In genomic region chr16:50519610-50520009, GRCm38 (mm10) we compare ENCODE assay signal across 22 mouse cellular contexts.
DNase-seq lines count a peak whose midpoint lies in the region; ATAC-seq and TF ChIP-seq lines count a peak whose summit lies in the region.
"Had no signal": no experiment of that assay in that cellular context is flagged by ENCODE, and none has a peak within 500 bp of the region (broad histone marks: within the 10 kb centered on the region; RNA-seq: fewer than 3 reads in every experiment).

No protein-coding gene starts in this region.

- 50% methylated on average over 10 of the region's 10 CpGs for WGBS in intestine, postnatal 0 days
- 62% methylated on average over 10 of the region's 10 CpGs for WGBS in intestine, embryonic 15.5 days
- 32% methylated on average over 10 of the region's 10 CpGs for WGBS in stomach, embryonic 16.5 days
- WGBS in forebrain, postnatal 0 days, result 89% methylated on average over 10 of the region's 10 CpGs
- WGBS in midbrain, postnatal 0 days, result 84% methylated on average over 10 of the region's 10 CpGs

- no peak overlapping the region for H3K9ac ChIP-seq in intestine, postnatal 0 days (ENCODE audit: low read depth, low read length)
- H3K9ac ChIP-seq in intestine, embryonic 15.5 days, result no peak overlapping the region
- no peak overlapping the region for H3K9ac ChIP-seq in stomach, embryonic 16.5 days (ENCODE audit: low read length)
- H3K9ac ChIP-seq in forebrain, postnatal 0 days, result no peak overlapping the region
- H3K9ac ChIP-seq in midbrain, postnatal 0 days (replicated peaks; ENCODE audit: low read length, poor library complexity, severe bottlenecking), result no peak overlapping the region
- H3K9ac ChIP-seq: forebrain, embryonic 13.5 days; hindbrain, embryonic 13.5 days; liver, embryonic 15.5 days; midbrain, embryonic 13.5 days had no signal

- no peaks in the 10 kb centered on the region for H3K27me3 ChIP-seq in intestine, postnatal 0 days (replicated peaks; ENCODE audit: control insufficient read depth, insufficient read depth, low read length)
- no peaks in the 10 kb centered on the region for H3K27me3 ChIP-seq in intestine, embryonic 15.5 days (replicated peaks)
- no peaks in the 10 kb centered on the region; the same call in 1 of the 2 replicates for H3K27me3 ChIP-seq in stomach, embryonic 16.5 days (ENCODE audit: control insufficient read depth, insufficient read depth, low read length)
- H3K27me3 ChIP-seq in forebrain, postnatal 0 days (ENCODE audit: insufficient read depth, low read length), result no peaks in the 10 kb centered on the region
- no peaks in the 10 kb centered on the region for H3K27me3 ChIP-seq in midbrain, postnatal 0 days (ENCODE audit: insufficient read depth, low read length)
- H3K27me3 ChIP-seq: forebrain, embryonic 13.5 days; hindbrain, embryonic 13.5 days; liver, embryonic 15.5 days; midbrain, embryonic 13.5 days had no signal

- H3K4me2 ChIP-seq in intestine, postnatal 0 days (replicated peaks; ENCODE audit: low read depth), result 0 out of 2 replicates have a peak overlapping the region, but pooled peaks have one; percentile 17
- no peak overlapping the region for H3K4me2 ChIP-seq in intestine, embryonic 15.5 days (replicated peaks)
- peak overlapping the region; percentile 3; the same call in 1 of the 2 replicates for H3K4me2 ChIP-seq in stomach, embryonic 16.5 days (ENCODE audit: low read depth, low read length)
- no peak overlapping the region for H3K4me2 ChIP-seq in forebrain, postnatal 0 days (ENCODE audit: low read depth)
- H3K4me2 ChIP-seq in midbrain, postnatal 0 days (ENCODE audit: low read depth, low read length, poor library complexity, severe bottlenecking), result no peak overlapping the region
- H3K4me2 ChIP-seq: forebrain, embryonic 13.5 days; hindbrain, embryonic 13.5 days; liver, embryonic 15.5 days; midbrain, embryonic 13.5 days had no signal

- H3K27ac ChIP-seq in intestine, postnatal 0 days (ENCODE audit: low read depth, low read length), result no peak overlapping the region
- H3K27ac ChIP-seq in intestine, embryonic 15.5 days, result no peak overlapping the region
- H3K27ac ChIP-seq in stomach, embryonic 16.5 days (ENCODE audit: low read length), result no peak overlapping the region
- no peak overlapping the region for H3K27ac ChIP-seq in forebrain, postnatal 0 days (ENCODE audit: low read depth, low read length)
- H3K27ac ChIP-seq in midbrain, postnatal 0 days (ENCODE audit: low read depth, low read length), result no peak overlapping the region
- H3K27ac ChIP-seq: forebrain, embryonic 13.5 days; hindbrain, embryonic 13.5 days; liver, embryonic 15.5 days; midbrain, embryonic 13.5 days had no signal

- TF ChIP-seq CTCF in intestine, postnatal 0 days (IDR thresholded peaks at IDR 0.05; ENCODE audit: low read depth), result no peak
- TF ChIP-seq CTCF in forebrain, postnatal 0 days (IDR thresholded peaks at IDR 0.05; ENCODE audit: low read depth), result no peak
- no peak for TF ChIP-seq CTCF in midbrain, postnatal 0 days (IDR thresholded peaks at IDR 0.05)

- H3K4me3 ChIP-seq in intestine, postnatal 0 days (ENCODE audit: low read depth, low read length), result no peak overlapping the region
- H3K4me3 ChIP-seq in intestine, embryonic 15.5 days (replicated peaks), result no peak overlapping the region
- H3K4me3 ChIP-seq in stomach, embryonic 16.5 days (replicated peaks; ENCODE audit: low read length), result no peak overlapping the region
- H3K4me3 ChIP-seq in forebrain, postnatal 0 days (ENCODE audit: low read depth, low read length), result no peak overlapping the region
- H3K4me3 ChIP-seq in midbrain, postnatal 0 days (ENCODE audit: low read depth, low read length), result no peak overlapping the region
- H3K4me3 ChIP-seq: forebrain, embryonic 13.5 days; hindbrain, embryonic 13.5 days; liver, embryonic 15.5 days; midbrain, embryonic 13.5 days had no signal

- H3K4me1 ChIP-seq in intestine, postnatal 0 days (replicated peaks; ENCODE audit: control insufficient read depth, insufficient read depth, low read length), result no peaks in the 10 kb centered on the region
- no peaks in the 10 kb centered on the region for H3K4me1 ChIP-seq in intestine, embryonic 15.5 days (replicated peaks)
- H3K4me1 ChIP-seq in stomach, embryonic 16.5 days (ENCODE audit: control insufficient read depth, insufficient read depth, low read length), result no peaks in the 10 kb centered on the region
- H3K4me1 ChIP-seq in forebrain, postnatal 0 days (ENCODE audit: insufficient read depth), result no peaks in the 10 kb centered on the region
- H3K4me1 ChIP-seq in midbrain, postnatal 0 days (ENCODE audit: insufficient read depth, low read length), result no peaks in the 10 kb centered on the region
- H3K4me1 ChIP-seq: hindbrain, embryonic 13.5 days; liver, embryonic 15.5 days; midbrain, embryonic 13.5 days had no signal

- no peaks in the 10 kb centered on the region for H3K9me3 ChIP-seq in intestine, postnatal 0 days (ENCODE audit: control insufficient read depth)
- H3K9me3 ChIP-seq in intestine, embryonic 15.5 days, result no peaks in the 10 kb centered on the region
- no peaks in the 10 kb centered on the region for H3K9me3 ChIP-seq in stomach, embryonic 16.5 days (replicated peaks; ENCODE audit: control insufficient read depth, low read length)
- H3K9me3 ChIP-seq in forebrain, postnatal 0 days (ENCODE audit: low read length), result no peaks in the 10 kb centered on the region
- H3K9me3 ChIP-seq in midbrain, postnatal 0 days (ENCODE audit: low read length), result no peaks in the 10 kb centered on the region
- H3K9me3 ChIP-seq: forebrain, embryonic 13.5 days; hindbrain, embryonic 13.5 days; liver, embryonic 15.5 days; midbrain, embryonic 13.5 days had no signal

- peak; percentile 25 for DNase-seq in retina, embryonic 14.5 days (ENCODE audit: low spot score)
- DNase-seq in retina, postnatal 1 day, result no peak
- no peak for DNase-seq in forebrain, postnatal 0 days
- DNase-seq in midbrain, postnatal 0 days (ENCODE audit: low spot score), result no peak
- DNase-seq: adrenal gland, postnatal 14 days; cerebellum, adult 8-10 months; cerebellum, postnatal 36 days; kidney, adult 9 months; left cerebral cortex, postnatal 4 days; liver; lung, postnatal 10 days; thymus, postnatal 25 days had no signal

- 0 out of 2 replicates have a peak, but pooled peaks have one; percentile 28 for ATAC-seq in intestine, postnatal 0 days
- no peak for ATAC-seq in intestine, embryonic 15.5 days
- ATAC-seq in common myeloid progenitor, adult 5-6 weeks (replicated peaks; ENCODE audit: low read depth, poor library complexity, severe bottlenecking), result 0 out of 2 replicates have a peak, but pooled peaks have one; percentile 42
- no peak for ATAC-seq in stomach, embryonic 16.5 days (ENCODE audit: insufficient read depth, low FRiP score)
- no peak for ATAC-seq in forebrain, postnatal 0 days
- no peak for ATAC-seq in midbrain, postnatal 0 days (ENCODE audit: low FRiP score)
- ATAC-seq: activated CD4-positive, CD25-positive, alpha-beta regulatory T cell, adult 4 months; CD4-positive, CD25-positive, alpha-beta regulatory T cell, adult 4 months; forebrain, embryonic 13.5 days; midbrain, embryonic 13.5 days had no signal

- H3K36me3 ChIP-seq in intestine, postnatal 0 days (ENCODE audit: control insufficient read depth, insufficient read depth), result no peaks in the 10 kb centered on the region
- H3K36me3 ChIP-seq in intestine, embryonic 15.5 days, result no peaks in the 10 kb centered on the region
- H3K36me3 ChIP-seq in stomach, embryonic 16.5 days (ENCODE audit: control insufficient read depth, insufficient read depth, low read length), result no peaks in the 10 kb centered on the region
- no peaks in the 10 kb centered on the region for H3K36me3 ChIP-seq in forebrain, postnatal 0 days (ENCODE audit: insufficient read depth)
- H3K36me3 ChIP-seq in midbrain, postnatal 0 days (ENCODE audit: insufficient read depth, low read length), result no peaks in the 10 kb centered on the region
- H3K36me3 ChIP-seq: hindbrain, embryonic 13.5 days; liver, embryonic 15.5 days; midbrain, embryonic 13.5 days had no signal

Comparison
In these comparisons a context has a peak if more than half of its experiments do, and no peak if none do; other contexts are left out.
1. ATAC-seq: peak in intestine, postnatal 0 days (single experiment) and common myeloid progenitor, adult 5-6 weeks (single experiment); none in intestine, embryonic 15.5 days (single experiment), stomach, embryonic 16.5 days (single experiment), forebrain, postnatal 0 days (single experiment) and midbrain, postnatal 0 days (single experiment).
2. H3K4me2 ChIP-seq: peak in intestine, postnatal 0 days (single experiment) and stomach, embryonic 16.5 days (single experiment); none in intestine, embryonic 15.5 days (single experiment), forebrain, postnatal 0 days (single experiment) and midbrain, postnatal 0 days (single experiment).